Mouse (Mus musculus): ENCODE measurements around the gene Alg12.
"Not testable (repeated sequence)": the region's sequence is repeated elsewhere in the genome, so short reads cannot be mapped to it uniquely, and the experiment has no call there.

The Alg12 gene

DNA sequence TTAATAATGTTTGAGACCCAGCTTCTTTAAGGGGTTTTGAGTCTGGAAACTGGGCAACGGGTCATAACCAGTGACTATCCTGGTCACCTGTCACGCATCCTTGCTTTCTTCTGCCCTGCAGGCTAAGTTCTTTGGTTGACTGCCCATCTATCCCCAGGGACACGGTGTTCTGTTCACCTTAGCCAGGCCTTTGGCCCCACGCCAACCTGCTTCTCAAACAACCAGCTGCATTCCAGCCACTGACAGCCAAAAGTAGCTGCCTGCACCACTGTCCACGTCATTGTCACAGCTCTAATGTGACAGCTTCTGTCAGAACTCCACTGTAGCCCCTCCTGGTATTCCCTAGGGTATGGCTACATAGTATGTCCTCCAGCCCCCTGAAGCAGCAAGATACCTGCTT lies 12.4 kb upstream of the Alg12 start:
- no peak for DNase-seq (ENCODE audit: low read depth)

DNA sequence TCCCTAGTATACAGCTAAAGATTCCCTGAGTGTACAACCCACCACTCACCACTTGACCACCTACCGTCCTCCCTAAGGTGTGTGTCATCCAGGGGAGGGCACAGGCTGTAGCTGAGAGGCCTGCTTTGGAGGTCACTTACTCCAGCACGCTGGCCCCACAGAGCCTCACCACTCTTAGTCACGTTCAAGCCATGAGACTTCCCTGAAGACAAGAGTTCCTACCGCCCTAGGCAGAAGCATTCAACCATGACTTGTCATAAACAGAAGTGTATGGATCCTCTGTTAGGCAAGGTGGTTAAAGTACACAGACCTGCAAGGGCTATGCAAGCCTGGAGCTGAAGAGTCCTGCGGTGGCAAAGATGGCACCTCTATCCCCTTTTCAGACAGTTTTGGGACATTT lies 11.6 kb upstream of the Alg12 start:
- no peak for DNase-seq (ENCODE audit: low read depth)

DNA sequence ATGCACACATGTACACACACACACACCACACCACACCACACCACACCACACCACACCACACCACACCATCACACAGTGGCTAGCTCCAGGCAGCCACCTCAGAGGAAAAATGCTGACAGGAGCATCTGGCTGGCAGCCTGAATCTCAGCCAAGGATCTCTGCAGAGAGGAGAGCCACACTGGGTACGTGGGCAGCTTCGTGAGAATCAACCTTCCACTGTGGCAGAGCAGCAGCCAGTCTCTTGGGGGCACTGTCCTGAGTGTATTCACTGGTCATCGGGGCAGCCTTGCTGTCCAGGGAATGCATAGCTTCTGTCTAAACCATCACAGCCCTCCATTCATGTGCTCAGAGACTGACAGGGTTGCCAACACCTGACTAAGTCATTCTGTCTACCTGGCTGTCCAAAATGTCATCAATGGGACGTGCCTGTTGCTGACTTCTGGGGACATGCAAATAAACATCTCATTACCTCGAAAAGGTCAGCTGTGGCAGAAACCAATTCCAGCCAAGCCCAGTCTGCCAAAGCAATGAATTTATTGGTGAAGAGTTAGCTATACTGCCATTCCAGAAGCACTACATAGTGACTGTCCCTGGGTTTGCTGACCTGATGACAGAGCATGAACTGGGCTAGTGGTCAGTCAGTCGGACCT lies 10.8 kb upstream of the Alg12 start:
- DNase-seq (ENCODE audit: low read depth), result no peak

DNA sequence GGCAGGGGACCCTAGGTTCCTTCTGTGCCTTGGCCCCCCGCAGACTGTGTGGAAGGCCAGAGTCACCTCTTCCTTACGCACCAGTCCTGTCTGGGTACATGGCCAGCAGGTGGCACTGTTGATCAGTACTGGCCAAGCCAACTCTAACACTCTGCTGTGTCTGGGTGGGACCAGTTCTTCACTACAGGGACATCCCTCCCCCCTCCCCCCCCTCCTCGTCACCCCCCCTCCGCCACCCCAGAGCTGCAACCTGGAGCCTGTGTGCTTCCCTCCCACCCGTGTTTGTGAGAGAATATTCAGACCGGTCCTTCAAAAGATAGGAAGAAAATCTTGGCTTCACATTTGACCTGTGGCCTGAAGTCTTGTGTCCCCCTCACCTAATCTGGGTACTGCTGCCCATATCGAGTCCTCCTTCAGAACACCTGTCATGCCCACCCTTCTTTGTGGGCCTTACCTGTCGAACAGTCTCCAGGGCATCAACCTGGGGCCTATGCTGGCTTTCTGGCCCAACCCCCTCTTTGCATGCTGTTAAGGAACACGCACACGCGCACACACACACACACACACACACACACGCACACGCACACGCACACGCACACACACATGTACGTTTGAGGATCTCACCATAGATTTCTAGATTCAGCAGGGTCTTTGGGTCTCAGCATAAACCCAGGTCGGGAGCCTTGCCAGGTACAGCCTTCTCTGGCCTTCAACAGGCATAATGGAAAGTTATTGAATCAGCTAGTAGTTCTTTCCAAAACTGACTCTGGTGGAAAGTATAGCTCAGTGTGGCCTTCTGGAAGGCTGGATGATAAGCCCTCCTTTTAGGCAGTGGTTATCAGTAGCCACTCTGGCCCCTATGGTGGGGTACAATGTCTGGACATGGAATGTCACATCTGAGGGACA lies 9.9 kb upstream of the Alg12 start:
- DNase-seq (ENCODE audit: low read depth), result peak; percentile 81

DNA sequence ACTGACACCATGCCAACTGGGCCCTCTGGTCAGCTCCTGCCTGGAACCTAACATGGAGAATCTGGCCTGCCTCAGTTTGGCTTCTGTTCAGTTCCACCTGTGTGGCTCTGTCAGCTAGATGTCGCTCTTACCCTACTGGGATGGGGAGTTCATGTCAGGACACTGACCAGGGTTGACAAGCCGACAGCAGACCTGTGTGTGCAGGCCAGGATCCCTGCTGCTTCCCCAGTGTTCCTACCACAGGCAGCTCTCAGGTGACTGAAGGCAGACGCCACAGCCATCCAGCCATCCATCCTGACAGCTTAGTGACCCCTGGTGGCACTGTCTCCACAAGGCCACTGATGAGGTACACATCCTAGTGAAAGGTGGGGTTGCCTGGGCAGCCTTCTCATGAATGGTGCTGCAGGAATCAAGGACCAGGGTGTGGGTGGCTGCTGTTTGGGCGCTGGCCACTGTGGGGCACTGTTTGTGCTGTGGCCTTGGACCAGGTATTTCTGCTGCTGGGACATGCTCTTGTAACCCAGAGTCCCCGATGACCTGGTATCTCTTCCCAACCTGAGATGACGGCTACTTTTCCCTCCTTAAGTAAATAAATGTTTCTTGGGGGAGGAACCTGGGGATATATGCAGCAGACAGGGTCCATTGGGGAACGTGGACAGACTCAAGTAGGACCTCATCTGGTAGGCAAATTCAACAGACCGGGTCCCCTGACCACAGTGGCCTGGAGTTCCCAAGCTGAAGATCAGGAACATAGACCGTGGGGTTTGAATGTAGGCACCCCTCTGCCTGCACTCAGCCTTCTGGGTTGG lies 9.1 kb upstream of the Alg12 start:
- DNase-seq (ENCODE audit: low read depth), result peak; percentile 62

DNA sequence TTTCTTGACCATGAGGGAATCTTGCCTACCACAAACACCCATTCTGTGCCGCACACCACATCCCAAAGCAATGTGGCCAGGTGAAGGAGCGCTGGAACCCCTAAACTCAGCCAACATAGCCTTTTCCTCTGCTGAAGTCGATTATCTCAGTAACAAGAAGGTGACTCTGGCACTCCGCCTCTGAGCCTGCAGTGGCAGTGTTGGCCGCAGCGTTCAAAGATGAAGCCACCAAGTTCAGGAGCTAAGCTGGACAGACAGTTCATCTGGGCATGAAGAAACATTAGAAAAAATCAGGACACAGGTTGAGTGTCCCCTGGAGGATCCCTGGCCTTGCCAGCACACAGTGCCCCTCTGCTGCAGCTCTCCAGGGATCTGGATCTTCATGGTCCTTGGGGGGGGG lies 8.3 kb upstream of the Alg12 start:
- no peak for DNase-seq (ENCODE audit: low read depth)

DNA sequence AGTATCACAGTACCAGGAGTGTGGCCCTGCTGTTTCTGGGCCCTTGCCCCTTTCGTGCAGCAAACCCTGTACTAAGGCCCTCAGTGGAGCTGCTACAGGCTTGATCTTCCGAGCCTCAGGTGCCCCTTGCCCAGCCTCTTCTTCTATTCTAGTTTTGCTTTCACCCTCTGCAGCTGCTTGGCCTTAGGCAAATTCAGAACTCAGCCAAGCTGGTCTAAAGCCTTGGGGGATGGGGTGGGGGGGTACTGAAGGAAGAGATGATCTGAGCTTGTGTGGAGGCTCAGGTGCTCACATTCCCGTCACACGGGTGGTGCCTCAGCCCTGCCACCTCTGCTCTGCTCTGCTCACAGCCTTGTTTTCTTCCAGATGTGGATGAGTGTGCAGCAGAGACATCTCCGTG lies 4.3 kb upstream of the Alg12 start:
- no peak for DNase-seq (ENCODE audit: low read depth)

DNA sequence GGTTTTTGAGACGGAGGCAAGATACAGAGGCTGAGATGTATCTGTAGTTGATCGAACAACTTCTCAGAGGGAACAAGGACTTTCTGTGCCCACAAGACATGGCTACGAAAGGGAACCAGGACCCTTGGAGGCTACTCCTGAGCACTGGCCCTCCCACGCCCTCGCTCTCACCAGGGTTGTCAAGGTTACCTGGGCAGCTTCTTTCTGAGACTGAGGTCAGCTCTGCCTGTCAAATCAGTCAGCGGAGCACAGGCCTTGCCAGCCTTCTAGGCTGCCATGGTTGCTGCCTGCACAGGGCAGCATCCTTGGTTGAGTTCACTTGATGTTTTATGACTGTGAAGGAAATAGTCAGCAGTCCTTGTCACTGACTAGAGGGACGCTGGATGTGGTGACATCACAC lies 3.4 kb upstream of the Alg12 start:
- no peak for DNase-seq (ENCODE audit: low read depth)

DNA sequence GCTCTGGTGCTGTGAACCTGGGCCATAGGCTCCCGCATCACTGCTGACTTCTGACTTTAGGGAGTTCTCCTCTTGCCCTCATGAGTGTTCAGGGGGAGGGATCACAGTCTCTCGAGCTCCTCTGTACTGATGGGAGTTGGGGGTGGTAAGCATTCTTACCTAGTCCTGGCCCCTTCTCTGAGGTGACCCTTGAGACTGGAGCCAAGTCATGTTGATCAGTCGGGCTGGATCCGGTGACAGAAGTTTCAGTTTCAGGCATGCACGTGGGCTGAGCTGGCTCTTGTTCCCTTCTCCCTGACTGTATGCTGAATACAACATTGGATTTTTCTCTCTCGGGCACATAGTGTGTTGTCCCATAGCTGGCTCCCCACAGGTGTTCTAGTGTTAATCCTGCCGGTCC lies 2.3 kb upstream of the Alg12 start:
- no peak for DNase-seq (ENCODE audit: low read depth)

DNA sequence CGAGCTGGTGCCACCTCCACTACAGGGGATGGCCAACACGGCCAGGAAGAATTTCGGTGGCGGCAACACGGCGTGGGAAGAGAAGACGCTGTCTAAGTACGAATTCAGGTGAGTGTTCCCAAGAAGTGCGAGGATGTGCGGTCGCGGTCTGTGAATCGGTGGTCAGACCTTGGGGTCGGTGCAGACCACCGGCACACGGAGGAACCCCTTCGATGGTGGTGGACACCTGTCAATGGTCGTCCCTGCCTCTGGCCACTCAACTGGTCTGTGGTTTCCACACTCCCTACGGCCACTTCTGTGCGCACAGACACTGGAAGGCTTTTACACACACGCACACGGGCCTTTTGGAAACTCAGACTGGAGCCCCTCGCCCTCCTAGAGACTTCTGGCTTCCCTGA lies 787 bp upstream of the Alg12 start:
- DNase-seq (ENCODE audit: low read depth), result peak; percentile 11

DNA sequence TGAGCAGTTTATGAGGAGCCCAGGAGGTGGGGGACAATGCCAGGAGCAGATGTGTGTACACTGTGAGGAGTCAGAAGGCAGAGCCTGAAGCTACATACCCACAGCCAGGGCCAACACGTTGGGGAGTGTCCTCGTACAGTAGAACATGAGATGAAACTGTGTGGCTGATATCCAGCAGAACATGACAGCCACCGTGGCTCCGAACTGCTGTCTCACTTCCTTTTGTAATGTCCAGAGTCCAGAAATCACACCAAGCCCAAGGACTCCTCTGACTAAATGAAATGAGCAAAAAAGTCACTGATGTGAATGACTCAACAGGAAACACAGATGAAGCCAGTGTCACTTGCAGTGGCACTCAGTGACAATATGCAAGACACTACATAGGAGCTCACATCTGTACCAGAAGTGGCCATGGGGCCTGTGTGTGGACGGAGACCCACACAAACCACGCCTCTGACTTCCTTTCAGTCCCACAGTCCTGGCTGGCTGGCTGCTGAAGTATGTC lies 3.9 kb downstream of the Alg12 start:
- peak; percentile 95 for DNase-seq (ENCODE audit: low read depth)

DNA sequence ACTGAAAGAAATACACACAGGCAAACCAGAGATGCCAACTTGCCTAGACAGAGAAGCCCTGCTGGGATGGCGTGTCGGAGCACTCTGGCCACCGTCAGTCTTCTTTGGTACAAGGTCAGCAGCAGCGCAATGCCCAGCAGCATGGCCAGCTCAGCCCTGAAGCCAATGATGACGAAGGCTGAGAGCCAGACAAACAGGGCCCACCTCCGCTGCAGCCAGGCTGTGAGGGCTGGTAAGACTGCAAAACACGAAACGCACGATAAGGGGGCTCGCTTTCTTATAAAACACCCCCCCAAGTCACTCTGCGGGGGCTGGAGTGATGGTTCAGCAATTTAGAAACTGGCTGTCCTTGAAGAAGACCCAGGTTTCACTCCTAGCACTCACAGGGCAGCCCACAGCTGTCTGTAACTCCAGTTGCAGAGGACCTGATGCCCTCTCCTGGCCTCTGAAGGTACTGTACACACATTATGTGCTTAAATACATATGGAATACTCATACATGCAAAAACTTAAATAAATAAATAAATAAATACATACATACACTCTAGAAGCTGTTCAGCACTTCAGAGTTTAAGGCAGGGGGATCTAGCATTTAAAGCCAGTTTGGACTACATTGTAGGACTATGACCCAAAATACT lies 4.6 kb downstream of the Alg12 start:
- DNase-seq (ENCODE audit: low read depth), result peak; percentile 69

DNA sequence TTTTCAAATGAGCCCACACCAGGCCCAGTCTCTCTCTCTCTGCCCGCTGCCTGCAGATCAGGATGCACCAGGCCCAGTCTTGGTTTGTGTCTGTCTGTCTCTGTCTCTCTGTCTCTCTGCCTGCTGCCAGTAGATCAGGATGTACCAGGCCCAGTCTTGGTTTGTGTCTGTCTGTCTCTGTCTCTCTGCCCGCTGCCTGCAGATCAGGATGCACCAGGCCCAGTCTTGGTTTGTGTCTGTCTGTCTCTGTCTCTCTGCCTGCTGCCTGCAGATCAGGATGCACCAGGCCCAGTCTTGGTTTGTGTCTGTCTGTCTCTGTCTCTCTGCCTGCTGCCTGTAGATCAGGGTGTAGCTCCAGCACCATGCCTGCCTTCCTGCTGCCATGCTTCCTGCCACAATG lies 5.2 kb downstream of the Alg12 start:
- DNase-seq (ENCODE audit: low read depth), result not testable (repeated sequence)

DNA sequence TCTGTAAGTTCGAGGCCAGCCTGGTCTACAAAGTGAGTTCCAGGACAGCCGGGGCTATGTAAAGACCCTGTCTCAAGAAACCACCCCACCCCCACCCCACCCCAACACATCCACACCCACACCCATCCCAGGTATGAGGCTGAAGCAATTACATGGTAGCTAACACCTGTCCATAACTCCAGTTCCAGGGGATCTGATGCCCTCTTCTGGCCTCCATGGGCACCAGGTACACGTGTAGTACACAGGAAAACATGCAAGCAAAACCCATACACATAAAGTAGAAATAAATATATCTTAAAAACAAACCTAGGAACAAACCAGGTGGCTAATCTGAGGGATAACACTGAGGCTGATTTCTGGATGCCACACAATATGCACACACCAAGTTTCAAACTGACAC lies 5.9 kb downstream of the Alg12 start:
- DNase-seq (ENCODE audit: low read depth), result no peak

DNA sequence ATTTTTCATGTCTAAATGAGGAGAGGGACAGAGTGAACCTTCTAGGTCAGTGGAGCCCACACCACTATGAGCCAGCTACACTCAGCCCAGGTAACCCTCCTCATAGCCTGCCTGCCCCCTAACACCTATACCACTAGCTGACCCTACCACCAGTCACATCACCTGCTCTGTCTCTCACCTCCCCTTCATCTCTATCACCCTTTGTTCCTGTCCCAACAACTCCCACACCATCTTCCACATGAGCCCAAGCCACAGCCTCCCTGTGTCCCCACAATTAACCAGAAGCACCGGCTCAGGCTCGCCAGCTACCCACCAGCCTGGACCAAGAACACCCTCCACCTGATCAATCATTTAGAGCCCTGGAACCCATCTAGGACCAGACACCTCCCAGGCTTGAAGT lies 8.7 kb downstream of the Alg12 start:
- DNase-seq (ENCODE audit: low read depth), result no peak

DNA sequence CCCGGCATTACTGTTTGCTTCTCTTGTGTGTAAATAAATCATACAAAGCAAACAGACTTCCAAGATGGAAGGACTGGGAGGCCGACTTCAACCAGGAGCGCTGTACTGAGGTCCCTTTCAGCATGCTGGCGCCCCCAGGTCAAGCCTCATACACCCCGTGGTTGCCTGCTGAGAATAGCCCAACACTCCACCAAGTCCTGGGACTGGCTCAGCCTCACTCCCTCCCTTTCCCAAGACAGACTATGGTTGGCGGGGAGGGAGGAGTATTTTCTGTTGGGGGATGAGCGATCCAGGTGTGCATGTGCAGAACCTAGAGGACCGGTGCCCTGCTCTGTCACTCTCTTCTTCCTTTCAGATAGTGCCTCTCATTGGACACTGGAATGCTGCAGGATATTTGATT lies 11.0 kb downstream of the Alg12 start:
- DNase-seq (ENCODE audit: low read depth), result no peak

DNA sequence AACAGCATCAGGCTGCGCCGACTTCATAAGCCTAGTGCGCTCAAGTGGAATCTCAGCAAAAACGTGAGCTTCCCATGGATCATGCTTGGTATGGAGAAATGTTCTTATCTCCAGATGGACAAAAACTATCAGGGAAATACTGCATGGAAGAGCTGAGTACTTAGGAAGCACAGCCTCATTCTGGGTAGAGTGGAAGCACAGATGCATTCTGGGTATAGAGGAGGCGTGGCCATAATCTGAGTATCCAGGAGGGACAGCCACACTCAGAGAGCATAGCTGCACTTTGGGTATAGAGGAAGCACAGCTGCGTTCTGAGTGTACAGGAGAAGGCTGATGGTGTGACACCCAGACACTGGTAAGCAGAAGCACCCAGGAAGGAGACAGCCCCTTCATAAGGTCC lies 16.8 kb downstream of the Alg12 start:
- no peak for DNase-seq (ENCODE audit: low read depth)

DNA sequence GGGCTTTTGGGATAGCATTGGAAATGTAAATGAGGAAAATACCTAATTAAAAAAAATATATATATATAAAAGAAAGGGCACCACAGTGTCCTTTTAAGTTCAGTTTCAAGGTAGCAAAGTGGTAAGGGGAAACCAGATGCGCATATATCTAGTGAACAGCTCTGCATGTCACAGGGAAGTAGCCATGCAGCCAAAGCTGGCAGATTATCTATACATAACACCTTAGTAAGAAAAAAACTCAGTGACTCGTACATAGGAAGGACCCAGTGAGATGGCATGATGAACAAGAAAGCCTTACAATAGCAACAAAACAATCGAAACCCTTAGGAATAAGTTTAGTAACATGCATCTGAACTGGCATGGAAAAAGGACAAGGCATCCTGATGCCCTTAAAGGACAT lies 17.2 kb downstream of the Alg12 start:
- DNase-seq (ENCODE audit: low read depth), result no peak

DNA sequence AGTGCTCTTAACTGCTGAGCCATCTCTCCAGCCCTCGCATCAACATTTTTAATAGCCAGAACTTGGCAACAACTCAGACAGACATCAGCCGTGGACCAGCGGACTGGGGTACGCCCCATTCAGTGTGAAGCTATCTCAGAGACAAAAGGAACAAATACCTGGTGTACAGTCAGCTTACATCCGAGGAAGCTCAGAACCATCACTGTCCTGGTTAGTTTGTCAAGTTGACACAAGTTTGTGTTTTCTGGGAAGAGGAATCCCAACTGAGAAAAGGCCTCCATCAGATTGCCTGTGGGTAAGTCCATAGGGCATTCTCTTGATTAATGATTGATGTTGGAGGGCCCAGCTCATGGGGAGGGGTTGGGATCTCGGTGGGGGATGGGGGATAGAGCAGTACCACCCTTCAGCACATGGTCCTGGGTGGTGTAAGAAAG lies 18.2 kb downstream of the Alg12 start:
- DNase-seq (ENCODE audit: low read depth), result no peak

DNA sequence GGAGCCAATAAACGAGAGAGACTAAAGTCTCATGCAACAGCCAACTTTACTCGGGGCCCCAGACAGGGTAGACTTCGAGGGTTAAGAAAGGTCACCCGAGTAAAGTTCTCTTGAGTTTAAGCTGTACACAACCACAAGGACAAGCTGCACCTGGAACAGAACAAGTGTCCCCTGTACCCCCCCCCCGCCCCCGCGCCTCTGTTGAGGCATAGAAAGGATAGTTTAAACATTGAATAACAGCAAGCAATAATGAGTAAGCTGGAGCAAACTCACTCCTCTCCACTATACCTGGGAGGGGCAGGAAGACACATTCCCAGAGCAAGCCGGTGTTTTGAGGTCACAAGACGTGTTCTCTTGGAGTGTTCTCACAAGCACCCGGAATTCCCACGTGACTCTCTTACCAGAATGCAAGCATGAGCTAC lies 19.2 kb downstream of the Alg12 start:
- DNase-seq (ENCODE audit: low read depth), result no peak

DNA sequence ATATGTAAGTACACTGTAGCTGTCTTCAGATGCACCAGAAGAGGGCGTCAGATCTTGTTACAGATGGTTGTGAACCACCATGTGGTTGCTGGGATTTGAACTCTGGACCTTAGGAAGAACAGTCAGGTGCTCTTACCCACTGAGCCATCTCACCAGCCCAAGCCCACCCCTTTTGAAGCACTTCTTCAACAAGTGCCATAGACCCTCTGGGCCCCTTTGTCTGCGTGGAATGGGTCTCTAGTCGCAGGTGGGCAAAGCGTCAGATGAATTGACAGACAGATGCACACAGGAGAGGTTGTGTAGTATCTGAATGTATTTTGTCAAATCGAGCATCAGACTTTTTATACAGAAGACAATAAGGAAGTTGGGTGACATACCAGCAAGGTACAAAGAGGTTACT lies 24.4 kb downstream of the Alg12 start:
- DNase-seq (ENCODE audit: low read depth), result not testable (repeated sequence)

Data from 416B (cell line).